Mouse (Mus musculus): ENCODE results near the gene Pde8b. TPM values are rescaled to one million over a fixed set of nuclear protein-coding genes. Genes with fewer than 3 reads are reported as not detected.

Gene Pde8b
- polyA plus RNA-seq, 1 experiment from 2014 or later: 1.5 TPM

DNA sequence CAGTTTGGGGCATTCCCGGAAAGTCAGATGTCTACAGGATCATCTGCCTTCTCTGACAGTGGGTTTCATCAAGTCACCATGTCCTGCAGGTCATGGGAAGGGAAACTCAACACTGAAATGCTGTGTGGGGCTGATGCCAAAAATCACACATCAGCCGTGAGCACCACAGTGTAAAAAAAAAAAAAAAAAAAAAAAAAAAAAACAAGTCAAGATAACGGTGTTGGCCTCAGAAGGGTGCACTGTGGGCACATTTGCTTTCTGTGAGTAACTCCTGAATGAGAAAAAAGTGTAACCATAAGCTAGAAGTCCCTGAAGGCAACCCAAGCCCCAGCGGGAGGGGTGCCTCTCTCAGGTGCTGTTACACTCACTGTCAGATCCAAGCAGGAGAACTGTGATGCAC, 199.7 kb downstream of the Pde8b start:
- Histone ChIP-seq H3K27ac (no peak overlapping the region), H3K4me3 (no peak overlapping the region), H3K36me3 (replicated peaks) (no peaks in the 10 kb centered on the region), H3K9me3 (no peaks in the 10 kb centered on the region), H3K4me1 (peaks cover 7% of the 10 kb centered on the region; the same call in 1 of the 2 replicates), H3K27me3 (ENCODE audit: poor library complexity, severe bottlenecking) (no peaks in the 10 kb centered on the region)
- WGBS: 91% methylated on average over 4 of the region's 4 CpGs
- DNase-seq (ENCODE audit: extremely low spot score, low spot score): no peak

GRCm38 (mm10) chr13:95044108-95044507, 206.0 kb downstream of the Pde8b start:
- no peaks in the 10 kb centered on the region for H3K36me3 ChIP-seq (replicated peaks)
- H3K9me3 ChIP-seq: no peaks in the 10 kb centered on the region
- H3K4me3 ChIP-seq: no peak overlapping the region
- H3K4me1 ChIP-seq: peaks cover 7% of the 10 kb centered on the region; the same call in 1 of the 2 replicates
- H3K27ac ChIP-seq: no peak overlapping the region
- no peaks in the 10 kb centered on the region for H3K27me3 ChIP-seq (ENCODE audit: poor library complexity, severe bottlenecking)
- WGBS: 64% methylated on average over 1 of the region's 1 CpGs
- DNase-seq (ENCODE audit: extremely low spot score, low spot score): no peak

DNA sequence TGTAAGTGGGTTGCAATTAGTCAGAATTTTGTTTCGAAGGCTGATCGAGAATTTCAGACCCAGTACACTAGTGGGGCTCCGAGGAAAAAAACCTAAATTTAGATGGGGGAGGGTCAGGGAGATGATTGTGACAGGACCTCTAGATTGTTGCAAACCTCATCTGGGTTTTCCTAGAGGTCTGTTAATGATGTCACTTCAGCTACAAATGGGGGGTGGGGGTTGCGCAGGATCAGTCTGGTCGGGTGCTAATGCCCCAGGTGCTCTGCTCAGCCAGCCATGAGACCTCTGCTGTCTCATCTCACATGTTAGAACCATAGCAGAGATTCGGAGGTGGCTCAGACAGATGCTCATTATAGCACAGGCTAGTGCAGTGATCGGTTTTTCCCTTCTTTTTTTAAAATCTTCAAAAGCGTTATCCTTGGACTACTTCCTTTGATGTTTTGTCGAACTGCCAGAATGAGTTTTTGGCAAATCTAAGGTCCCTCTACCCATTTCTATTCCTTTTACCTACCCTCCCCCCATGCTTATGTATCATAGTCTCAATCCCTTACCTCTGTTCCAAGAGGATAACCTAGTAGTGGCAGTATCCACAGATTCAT, 209.9 kb downstream of the Pde8b start:
- no peaks in the 10 kb centered on the region for H3K4me1 ChIP-seq
- H3K9me3 ChIP-seq: no peaks in the 10 kb centered on the region
- no peak for DNase-seq (ENCODE audit: extremely low spot score, low spot score)
- no peak overlapping the region for H3K4me3 ChIP-seq
- no peaks in the 10 kb centered on the region for H3K27me3 ChIP-seq (ENCODE audit: poor library complexity, severe bottlenecking)
- 85% methylated on average over 9 of the region's 9 CpGs for WGBS
- no peak overlapping the region for H3K27ac ChIP-seq
- no peaks in the 10 kb centered on the region for H3K36me3 ChIP-seq (replicated peaks)

- Histone ChIP-seq H3K9me3 (no peaks in the 10 kb centered on the region), H3K27me3 (ENCODE audit: poor library complexity, severe bottlenecking) (no peaks in the 10 kb centered on the region), H3K27ac (no peak overlapping the region), H3K4me1 (no peaks in the 10 kb centered on the region), H3K4me3 (no peak overlapping the region), H3K36me3 (replicated peaks) (no peaks in the 10 kb centered on the region)
- no peak for DNase-seq (ENCODE audit: extremely low spot score, low spot score)
- WGBS: 94% methylated on average over 4 of the region's 4 CpGs
Observed at GRCm38 (mm10) chr13:95038200-95038599, 211.9 kb downstream of the Pde8b start.

- H3K9me3 ChIP-seq: no peaks in the 10 kb centered on the region
- no peak overlapping the region for H3K27ac ChIP-seq
- no peaks in the 10 kb centered on the region for H3K36me3 ChIP-seq (replicated peaks)
- H3K27me3 ChIP-seq (ENCODE audit: poor library complexity, severe bottlenecking): no peaks in the 10 kb centered on the region
- no peak overlapping the region for H3K4me3 ChIP-seq
- 80% methylated on average over 2 of the region's 2 CpGs for WGBS
- H3K4me1 ChIP-seq: peaks cover 5% of the 10 kb centered on the region
- DNase-seq (ENCODE audit: extremely low spot score, low spot score): no peak
Observed at GRCm38 (mm10) chr13:95034715-95035114, 215.4 kb downstream of the Pde8b start.

GRCm38 (mm10) chr13:95034094-95034493, 216.0 kb downstream of the Pde8b start:
- no peak for DNase-seq (ENCODE audit: extremely low spot score, low spot score)
- Histone ChIP-seq H3K36me3 (replicated peaks) (no peaks in the 10 kb centered on the region), H3K4me3 (no peak overlapping the region), H3K27ac (no peak overlapping the region), H3K4me1 (peaks cover 5% of the 10 kb centered on the region), H3K9me3 (no peaks in the 10 kb centered on the region), H3K27me3 (ENCODE audit: poor library complexity, severe bottlenecking) (no peaks in the 10 kb centered on the region)
- WGBS: 90% methylated on average over 9 of the region's 9 CpGs

GRCm38 (mm10) chr13:95032973-95033372, 217.2 kb downstream of the Pde8b start:
- peaks cover 6% of the 10 kb centered on the region; the same call in 1 of the 2 replicates for H3K36me3 ChIP-seq (replicated peaks)
- DNase-seq (ENCODE audit: extremely low spot score, low spot score): no peak
- H3K4me1 ChIP-seq: peaks cover 5% of the 10 kb centered on the region
- WGBS: 88% methylated on average over 6 of the region's 6 CpGs
- H3K27me3 ChIP-seq (ENCODE audit: poor library complexity, severe bottlenecking): no peaks in the 10 kb centered on the region
- no peak overlapping the region for H3K4me3 ChIP-seq
- no peaks in the 10 kb centered on the region for H3K9me3 ChIP-seq
- no peak overlapping the region for H3K27ac ChIP-seq

GRCm38 (mm10) chr13:95032127-95032831, 217.9 kb downstream of the Pde8b start:
- Histone ChIP-seq H3K4me1 (peaks cover 5% of the 10 kb centered on the region), H3K4me3 (no peak overlapping the region), H3K27ac (no peak overlapping the region), H3K9me3 (no peaks in the 10 kb centered on the region), H3K36me3 (replicated peaks) (peaks cover 6% of the 10 kb centered on the region; the same call in 1 of the 2 replicates), H3K27me3 (ENCODE audit: poor library complexity, severe bottlenecking) (no peaks in the 10 kb centered on the region)
- WGBS: 78% methylated on average over 17 of the region's 17 CpGs
- DNase-seq (ENCODE audit: extremely low spot score, low spot score): no peak

DNA sequence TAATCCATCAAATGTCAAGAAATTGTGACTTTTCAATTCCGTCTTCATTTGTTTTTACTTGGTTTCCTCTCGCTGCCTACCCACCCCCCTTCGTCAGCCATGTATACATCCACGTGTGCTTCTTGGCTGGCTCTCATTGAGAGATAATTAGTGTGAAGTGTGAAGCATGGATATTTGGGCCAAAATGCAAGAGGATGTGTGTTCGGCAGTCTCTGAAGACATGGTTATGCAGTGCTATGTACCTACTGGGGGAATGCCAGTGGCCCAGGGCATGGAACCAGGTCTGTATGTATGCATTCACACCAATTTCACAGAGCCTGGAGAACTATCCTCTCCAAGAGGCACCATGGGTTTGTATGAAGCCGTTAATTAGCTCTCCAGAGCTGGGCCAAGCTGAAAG, 219.3 kb downstream of the Pde8b start:
- no peaks in the 10 kb centered on the region for H3K27me3 ChIP-seq (ENCODE audit: poor library complexity, severe bottlenecking)
- DNase-seq (ENCODE audit: extremely low spot score, low spot score): no peak
- peaks cover 6% of the 10 kb centered on the region; the same call in 1 of the 2 replicates for H3K36me3 ChIP-seq (replicated peaks)
- peaks cover 5% of the 10 kb centered on the region for H3K4me1 ChIP-seq
- H3K4me3 ChIP-seq: no peak overlapping the region
- no peak overlapping the region for H3K27ac ChIP-seq
- 94% methylated on average over 6 of the region's 6 CpGs for WGBS
- no peaks in the 10 kb centered on the region for H3K9me3 ChIP-seq

DNA sequence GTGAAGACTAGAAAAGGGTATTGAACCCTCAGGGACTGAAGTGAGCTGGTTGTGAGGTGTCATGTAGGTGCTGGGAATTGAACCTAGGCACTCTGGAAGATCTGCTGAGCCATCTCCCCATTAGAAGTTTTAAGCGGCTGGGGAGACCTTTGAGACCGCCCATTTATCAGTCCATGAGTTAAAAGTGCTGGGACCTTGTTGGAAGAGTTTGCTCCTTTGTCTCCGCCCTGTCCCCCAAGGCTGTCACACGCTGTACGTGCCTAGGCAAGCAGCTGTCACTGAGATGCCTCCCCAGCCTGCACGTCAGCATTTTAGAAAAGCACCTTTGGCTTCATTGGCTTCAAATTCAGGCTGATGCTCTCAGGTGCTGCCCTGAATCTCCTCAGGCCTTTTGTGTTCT, 229.9 kb downstream of the Pde8b start:
- 89% methylated on average over 6 of the region's 6 CpGs for WGBS
- DNase-seq (ENCODE audit: extremely low spot score, low spot score): no peak
- H3K4me3 ChIP-seq: no peak overlapping the region
- H3K27me3 ChIP-seq (ENCODE audit: poor library complexity, severe bottlenecking): no peaks in the 10 kb centered on the region; the same call in 1 of the 2 replicates
- H3K9me3 ChIP-seq: no peaks in the 10 kb centered on the region
- H3K27ac ChIP-seq: no peak overlapping the region
- no peaks in the 10 kb centered on the region for H3K36me3 ChIP-seq (replicated peaks)
- peaks cover 18% of the 10 kb centered on the region for H3K4me1 ChIP-seq

DNA sequence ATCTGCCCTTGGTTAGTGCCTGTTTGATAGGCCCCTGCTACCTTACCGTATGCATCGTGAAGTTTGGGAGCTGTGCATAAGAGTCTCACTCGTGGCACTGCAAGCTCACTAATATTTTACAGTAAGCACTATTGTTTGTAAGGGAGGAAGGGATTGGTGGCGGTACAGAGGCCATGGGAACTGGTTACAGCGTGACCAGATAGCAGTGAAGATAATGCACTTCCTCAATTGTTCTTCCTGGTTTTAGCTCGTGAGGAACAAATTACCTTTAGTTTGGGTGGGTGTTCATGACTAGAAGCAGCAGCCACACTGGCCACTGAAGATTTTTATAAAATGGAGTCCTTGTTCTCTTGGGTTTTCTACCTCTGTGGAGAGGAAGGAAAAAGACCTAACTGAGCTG, 230.8 kb downstream of the Pde8b start:
- H3K27me3 ChIP-seq (ENCODE audit: poor library complexity, severe bottlenecking): no peaks in the 10 kb centered on the region; the same call in 1 of the 2 replicates
- H3K36me3 ChIP-seq (replicated peaks): no peaks in the 10 kb centered on the region
- WGBS: 89% methylated on average over 6 of the region's 6 CpGs

GRCm38 (mm10) chr13:95017916-95018315, 232.2 kb downstream of the Pde8b start:
- no peaks in the 10 kb centered on the region for H3K36me3 ChIP-seq (replicated peaks)
- H3K27ac ChIP-seq: no peak overlapping the region
- no peaks in the 10 kb centered on the region; the same call in 1 of the 2 replicates for H3K27me3 ChIP-seq (ENCODE audit: poor library complexity, severe bottlenecking)
- WGBS: 10% methylated on average over 9 of the region's 9 CpGs
- H3K4me3 ChIP-seq: no peak overlapping the region
- peaks cover 18% of the 10 kb centered on the region for H3K4me1 ChIP-seq
- peak; percentile 76 for DNase-seq (ENCODE audit: extremely low spot score, low spot score)
- H3K9me3 ChIP-seq: no peaks in the 10 kb centered on the region

More for the DNA sequence above, 230.8 kb downstream of the Pde8b start:
- DNase-seq (ENCODE audit: extremely low spot score, low spot score): no peak
- Histone ChIP-seq H3K4me1 (peaks cover 18% of the 10 kb centered on the region), H3K9me3 (no peaks in the 10 kb centered on the region), H3K27ac (no peak overlapping the region), H3K4me3 (no peak overlapping the region)

DNA sequence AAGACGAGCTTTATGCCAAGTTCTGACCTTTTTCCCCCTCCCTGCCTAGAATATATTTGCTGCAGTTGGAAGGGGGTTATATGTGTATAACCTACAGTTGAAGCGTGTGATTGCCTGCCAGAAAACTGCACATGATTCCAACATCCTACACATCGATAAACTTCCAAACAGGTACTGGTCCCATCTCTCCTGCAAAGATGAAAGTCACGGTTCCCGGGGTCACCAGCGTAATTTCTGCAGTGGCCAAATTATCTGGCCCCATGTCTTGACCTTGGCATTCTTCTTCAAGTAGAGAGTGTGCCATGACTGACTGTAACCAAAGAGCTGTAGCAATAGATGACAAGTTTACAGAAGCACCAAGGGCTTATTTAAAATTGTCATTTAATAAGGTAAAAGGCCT, 232.9 kb downstream of the Pde8b start:
- H3K27ac ChIP-seq: no peak overlapping the region
- no peaks in the 10 kb centered on the region; the same call in 1 of the 2 replicates for H3K27me3 ChIP-seq (ENCODE audit: poor library complexity, severe bottlenecking)
- 89% methylated on average over 6 of the region's 6 CpGs for WGBS
- peaks cover 18% of the 10 kb centered on the region for H3K4me1 ChIP-seq
- no peak for DNase-seq (ENCODE audit: extremely low spot score, low spot score)
- H3K36me3 ChIP-seq (replicated peaks): no peaks in the 10 kb centered on the region
- no peaks in the 10 kb centered on the region for H3K9me3 ChIP-seq
- no peak overlapping the region for H3K4me3 ChIP-seq

Data from forebrain, embryonic 10.5 days (tissue).